Mouse (Mus musculus): ENCODE measurements around the gene 3110082I17Rik.

DNA sequence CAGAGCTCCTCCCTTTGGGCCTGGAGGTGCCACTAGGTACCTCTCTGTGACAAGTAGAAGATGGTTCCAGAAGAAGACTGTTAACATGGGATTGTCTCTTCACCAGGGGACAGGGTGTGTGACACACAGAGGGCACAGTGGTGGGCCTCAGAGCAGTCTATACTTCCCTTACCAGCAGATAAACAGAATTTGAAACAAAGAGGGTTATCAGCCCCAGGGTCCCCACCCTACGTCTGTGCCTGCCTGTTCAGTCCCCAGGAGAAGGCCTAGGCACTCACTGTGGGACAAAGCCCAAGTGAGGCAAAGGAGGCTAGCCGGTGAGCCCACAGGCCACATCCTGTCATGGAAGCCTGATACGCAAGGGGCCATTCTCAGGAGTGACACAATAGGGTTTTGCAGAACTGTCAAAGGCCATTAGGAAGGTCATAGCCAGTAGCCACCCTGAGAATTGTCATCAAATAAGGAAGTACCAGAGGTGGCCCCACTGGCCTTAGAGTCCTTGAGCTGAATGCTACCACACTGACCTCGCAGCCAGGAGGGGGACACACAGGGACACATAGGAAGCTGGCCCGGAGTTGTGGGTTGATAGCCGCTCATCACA is 55.4 kb downstream of the 3110082I17Rik start, which contains the start of gene C130050O18Rik:
- TF ChIP-seq GATA1 (IDR thresholded peaks at IDR 0.05; ENCODE audit: low read length): no peak
- no peak for TF ChIP-seq TAL1 (IDR thresholded peaks at IDR 0.05; ENCODE audit: low read length)

Measured in erythroblast, embryonic 14.5 days (primary cell).